Mouse (Mus musculus): Measurements from ENCODE around the gene Agbl4. TPM values are rescaled to one million over a fixed set of nuclear protein-coding genes. Genes with fewer than 3 reads are reported as not detected.

Agbl4 gene
- polyA plus RNA-seq, 1 experiment, result not detected

GRCm38 (mm10) chr4:111441709-111442108, 1044.2 kb downstream of the Agbl4 start:
- Histone ChIP-seq H3K79me2 (ENCODE audit: control insufficient read depth, insufficient read depth) (no peaks in the 10 kb centered on the region), H3ac (ENCODE audit: control insufficient read depth, insufficient read length) (no peak overlapping the region), H3K36me3 (ENCODE audit: control insufficient read depth, insufficient read depth) (no peaks in the 10 kb centered on the region), H3K4me3 (no peak overlapping the region), H3K27me3 (ENCODE audit: control insufficient read depth, insufficient read depth, insufficient read length) (no peaks in the 10 kb centered on the region), H3K4me2 (ENCODE audit: low read depth) (no peak overlapping the region)
- TF ChIP-seq SRF (IDR thresholded peaks at IDR 0.05; ENCODE audit: control insufficient read depth, insufficient read length, low read depth), result no peak
- no peak for TF ChIP-seq TCF12 (IDR thresholded peaks at IDR 0.05; ENCODE audit: insufficient read depth, poor library complexity, severe bottlenecking)
- no peak for TF ChIP-seq MYOD1 (IDR thresholded peaks at IDR 0.05; ENCODE audit: control insufficient read depth in 1 of 3, insufficient read length in 2 of 3, low read depth in 2 of 3)
- TF ChIP-seq MYOG (IDR thresholded peaks at IDR 0.05; ENCODE audit: control insufficient read depth in 1 of 3, insufficient read depth in 1 of 3, insufficient read length in 2 of 3, low read depth in 2 of 3), result no peak
- TF ChIP-seq E2F4 (IDR thresholded peaks at IDR 0.05; ENCODE audit: insufficient read depth), result no peak
- TF ChIP-seq REST (IDR thresholded peaks at IDR 0.05; ENCODE audit: insufficient read depth, insufficient read length), result no peak
- no peak for TF ChIP-seq POLR2AphosphoS2 (IDR thresholded peaks at IDR 0.05; ENCODE audit: insufficient read length, low read depth)
- TF ChIP-seq USF1 (IDR thresholded peaks at IDR 0.05; ENCODE audit: low read depth), result no peak
- no peak for TF ChIP-seq MAX (IDR thresholded peaks at IDR 0.05; ENCODE audit: low read depth)
- no peak for TF ChIP-seq POLR2A (IDR thresholded peaks at IDR 0.05; ENCODE audit: insufficient read length, low read depth)
- TF ChIP-seq CEBPB (IDR thresholded peaks at IDR 0.05; ENCODE audit: insufficient read depth, poor library complexity, severe bottlenecking), result no peak
- TF ChIP-seq TCF3 (IDR thresholded peaks at IDR 0.05; ENCODE audit: insufficient read length, low read depth), result no peak

GRCm38 (mm10) chr4:111442435-111443238, 1045.2 kb downstream of the Agbl4 start:
- Histone ChIP-seq H3K4me2 (ENCODE audit: low read depth) (no peak overlapping the region), H3K4me3 (no peak overlapping the region), H3K79me2 (ENCODE audit: control insufficient read depth, insufficient read depth) (no peaks in the 10 kb centered on the region), H3ac (ENCODE audit: control insufficient read depth, insufficient read length) (no peak overlapping the region), H3K36me3 (ENCODE audit: control insufficient read depth, insufficient read depth) (no peaks in the 10 kb centered on the region), H3K27me3 (ENCODE audit: control insufficient read depth, insufficient read depth, insufficient read length) (no peaks in the 10 kb centered on the region)
- no peak for TF ChIP-seq MYOG (IDR thresholded peaks at IDR 0.05; ENCODE audit: control insufficient read depth in 1 of 3, insufficient read depth in 1 of 3, insufficient read length in 2 of 3, low read depth in 2 of 3)
- TF ChIP-seq TCF3 (IDR thresholded peaks at IDR 0.05; ENCODE audit: insufficient read length, low read depth), result no peak
- TF ChIP-seq USF1 (IDR thresholded peaks at IDR 0.05; ENCODE audit: low read depth), result no peak
- no peak for TF ChIP-seq CEBPB (IDR thresholded peaks at IDR 0.05; ENCODE audit: insufficient read depth, poor library complexity, severe bottlenecking)
- TF ChIP-seq MAX (IDR thresholded peaks at IDR 0.05; ENCODE audit: low read depth), result no peak
- no peak for TF ChIP-seq REST (IDR thresholded peaks at IDR 0.05; ENCODE audit: insufficient read depth, insufficient read length)
- TF ChIP-seq POLR2AphosphoS2 (IDR thresholded peaks at IDR 0.05; ENCODE audit: insufficient read length, low read depth), result no peak
- TF ChIP-seq POLR2A (IDR thresholded peaks at IDR 0.05; ENCODE audit: insufficient read length, low read depth), result no peak
- TF ChIP-seq SRF (IDR thresholded peaks at IDR 0.05; ENCODE audit: control insufficient read depth, insufficient read length, low read depth), result no peak
- no peak for TF ChIP-seq TCF12 (IDR thresholded peaks at IDR 0.05; ENCODE audit: insufficient read depth, poor library complexity, severe bottlenecking)
- TF ChIP-seq E2F4 (IDR thresholded peaks at IDR 0.05; ENCODE audit: insufficient read depth), result no peak
- TF ChIP-seq MYOD1 (IDR thresholded peaks at IDR 0.05; ENCODE audit: control insufficient read depth in 1 of 3, insufficient read length in 2 of 3, low read depth in 2 of 3), result no peak

GRCm38 (mm10) chr4:111443906-111444615, 1046.6 kb downstream of the Agbl4 start:
- H3ac ChIP-seq (ENCODE audit: control insufficient read depth, insufficient read length), result no peak overlapping the region

GRCm38 (mm10) chr4:111444616-111445160, 1047.2 kb downstream of the Agbl4 start:
- Histone ChIP-seq H3K79me2 (ENCODE audit: control insufficient read depth, insufficient read depth) (no peaks in the 10 kb centered on the region), H3K36me3 (ENCODE audit: control insufficient read depth, insufficient read depth) (no peaks in the 10 kb centered on the region), H3K4me2 (ENCODE audit: low read depth) (no peak overlapping the region), H3K27me3 (ENCODE audit: control insufficient read depth, insufficient read depth, insufficient read length) (no peaks in the 10 kb centered on the region), H3K4me3 (no peak overlapping the region), H3ac (ENCODE audit: control insufficient read depth, insufficient read length) (no peak overlapping the region)
- TF ChIP-seq USF1 (IDR thresholded peaks at IDR 0.05; ENCODE audit: low read depth) (no peak), POLR2AphosphoS2 (IDR thresholded peaks at IDR 0.05; ENCODE audit: insufficient read length, low read depth) (no peak), TCF3 (IDR thresholded peaks at IDR 0.05; ENCODE audit: insufficient read length, low read depth) (no peak), E2F4 (IDR thresholded peaks at IDR 0.05; ENCODE audit: insufficient read depth) (no peak), SRF (IDR thresholded peaks at IDR 0.05; ENCODE audit: control insufficient read depth, insufficient read length, low read depth) (no peak)

More at GRCm38 (mm10) chr4:111443906-111444615, 1046.6 kb downstream of the Agbl4 start:
- TF ChIP-seq TCF3 (IDR thresholded peaks at IDR 0.05; ENCODE audit: insufficient read length, low read depth) (no peak), REST (IDR thresholded peaks at IDR 0.05; ENCODE audit: insufficient read depth, insufficient read length) (no peak)
- Histone ChIP-seq H3K79me2 (ENCODE audit: control insufficient read depth, insufficient read depth) (no peaks in the 10 kb centered on the region), H3K36me3 (ENCODE audit: control insufficient read depth, insufficient read depth) (no peaks in the 10 kb centered on the region), H3K27me3 (ENCODE audit: control insufficient read depth, insufficient read depth, insufficient read length) (no peaks in the 10 kb centered on the region), H3K4me2 (ENCODE audit: low read depth) (no peak overlapping the region), H3K4me3 (no peak overlapping the region)
